Mouse (Mus musculus): ENCODE measurements around the gene Esyt1. TPM values are rescaled to one million over a fixed set of nuclear protein-coding genes. Genes with fewer than 3 reads are reported as not detected.
"Not testable (repeated sequence)": the region's sequence is repeated elsewhere in the genome, so short reads cannot be mapped to it uniquely, and the experiment has no call there.

Esyt1 gene
- polyA plus RNA-seq, 1 experiment = 120 TPM

DNA sequence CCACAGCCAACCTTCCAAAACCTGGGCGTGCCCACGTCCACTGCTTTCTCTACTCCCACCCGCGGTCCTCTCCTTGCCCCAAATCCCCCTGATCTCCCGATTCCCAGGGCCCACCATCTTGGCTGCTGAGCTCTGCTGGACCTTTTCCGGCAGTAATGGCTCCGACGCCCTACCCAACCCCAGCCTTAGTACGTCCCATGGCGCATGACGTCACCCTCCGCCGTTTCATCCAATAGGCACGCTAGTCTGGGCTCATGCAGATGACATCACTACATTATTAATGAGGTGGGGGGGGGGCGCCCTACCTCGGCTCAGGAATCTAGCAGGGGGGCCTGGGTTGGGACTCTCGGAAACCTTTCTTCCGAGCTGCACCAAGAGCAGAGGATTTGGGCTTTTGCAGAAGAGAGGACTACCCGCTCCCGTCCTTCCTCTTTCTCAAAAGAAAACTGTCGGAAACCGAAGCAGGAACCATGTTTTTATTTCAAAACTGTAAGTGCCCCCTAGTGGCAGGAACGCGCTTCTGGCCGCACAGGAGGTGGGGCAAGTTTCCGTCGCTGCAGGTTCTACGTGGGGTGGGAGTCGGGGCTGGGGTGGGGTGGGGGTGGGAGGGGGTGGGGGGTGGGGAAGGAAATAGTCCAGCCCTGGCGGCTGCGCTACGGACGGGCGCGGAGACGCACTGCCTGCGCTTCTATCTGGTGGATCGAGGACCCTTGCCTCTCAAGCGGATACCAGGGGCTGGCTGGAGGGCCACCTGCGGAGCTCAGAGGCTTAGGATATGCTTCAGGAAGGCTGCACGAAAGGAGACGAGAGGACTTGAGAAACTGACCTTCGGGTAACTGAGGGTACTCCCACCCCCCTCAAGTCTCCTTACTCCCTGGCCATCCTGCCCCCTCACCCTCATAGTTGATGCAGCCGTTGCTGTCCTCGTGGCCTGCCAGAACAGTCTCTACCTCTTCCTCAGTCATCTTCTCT lies 31.7 kb downstream of the Esyt1 start, which contains the start of gene Myl6:
Myl6 (minus strand) TSS at position 451 of the 972 bp plus-strand sequence.
- H3K36me3 ChIP-seq (ENCODE audit: control insufficient read depth, insufficient read depth) = peaks cover 35% of the 10 kb centered on the region

DNA sequence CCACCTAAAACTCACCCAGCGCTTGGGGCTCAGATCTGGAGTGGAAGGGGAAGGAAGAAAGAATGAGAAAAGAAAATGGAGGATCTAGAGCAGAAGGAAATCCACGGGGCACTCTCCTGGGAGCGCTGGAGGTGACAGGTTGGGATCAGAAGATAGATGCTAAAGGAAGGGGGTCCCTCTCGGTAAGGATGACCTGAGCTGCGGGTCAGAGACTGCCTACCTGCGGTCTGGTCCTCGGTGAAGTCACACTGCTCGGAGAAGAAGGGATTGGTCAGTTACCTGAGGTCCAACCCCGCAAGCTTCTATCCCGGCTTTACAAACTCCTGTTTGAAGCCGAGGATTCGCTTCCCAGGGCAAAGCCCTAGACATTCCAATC lies 32.4 kb downstream of the Esyt1 start:
- TF ChIP-seq USF1 (IDR thresholded peaks at IDR 0.05; ENCODE audit: low read depth) (no peak), CEBPB (IDR thresholded peaks at IDR 0.05; ENCODE audit: low read depth) (no peak), FOSL1 (IDR thresholded peaks at IDR 0.05; ENCODE audit: insufficient read depth, low read length, poor library complexity, severe bottlenecking) (no peak), MAX (IDR thresholded peaks at IDR 0.05) (no peak), CTCF (IDR thresholded peaks at IDR 0.05; ENCODE audit: control insufficient read depth, insufficient read depth, insufficient read length) (no peak), MYOG (IDR thresholded peaks at IDR 0.05; ENCODE audit: control insufficient read depth, extremely low read depth, insufficient read length) (no peak)
- Histone ChIP-seq H3K79me2 (ENCODE audit: control insufficient read depth, insufficient read depth) (peaks cover 61% of the 10 kb centered on the region), H3K4me3 (ENCODE audit: insufficient read depth, poor library complexity, severe bottlenecking) (peak overlapping the region; percentile 97), H3K27me3 (ENCODE audit: control insufficient read depth, insufficient read depth, insufficient read length) (no peaks in the 10 kb centered on the region), H3K79me3 (ENCODE audit: low read depth) (peaks cover 40% of the 10 kb centered on the region), H3ac (ENCODE audit: control insufficient read depth, insufficient read length, low read depth) (peak overlapping the region; percentile 79), H3K36me3 (ENCODE audit: control insufficient read depth, insufficient read depth) (peaks cover 42% of the 10 kb centered on the region)

More for the DNA sequence above, 31.7 kb downstream of the Esyt1 start, which contains the start of gene Myl6:
- H3K79me2 ChIP-seq (ENCODE audit: control insufficient read depth, insufficient read depth) = peaks cover 61% of the 10 kb centered on the region
- peaks cover 40% of the 10 kb centered on the region for H3K79me3 ChIP-seq (ENCODE audit: low read depth)
- H3K4me3 ChIP-seq (ENCODE audit: insufficient read depth, poor library complexity, severe bottlenecking) = peak within 1 kb of the TSS; percentile 97
- H3K27me3 ChIP-seq (ENCODE audit: control insufficient read depth, insufficient read depth, insufficient read length) = no peaks in the 10 kb centered on the region
- TF ChIP-seq MAX (IDR thresholded peaks at IDR 0.05) (no peak), CTCF (IDR thresholded peaks at IDR 0.05; ENCODE audit: control insufficient read depth, insufficient read depth, insufficient read length) (peak; percentile 63)
- peak within 1 kb of the TSS; percentile 94 for H3ac ChIP-seq (ENCODE audit: control insufficient read depth, insufficient read length, low read depth)

DNA sequence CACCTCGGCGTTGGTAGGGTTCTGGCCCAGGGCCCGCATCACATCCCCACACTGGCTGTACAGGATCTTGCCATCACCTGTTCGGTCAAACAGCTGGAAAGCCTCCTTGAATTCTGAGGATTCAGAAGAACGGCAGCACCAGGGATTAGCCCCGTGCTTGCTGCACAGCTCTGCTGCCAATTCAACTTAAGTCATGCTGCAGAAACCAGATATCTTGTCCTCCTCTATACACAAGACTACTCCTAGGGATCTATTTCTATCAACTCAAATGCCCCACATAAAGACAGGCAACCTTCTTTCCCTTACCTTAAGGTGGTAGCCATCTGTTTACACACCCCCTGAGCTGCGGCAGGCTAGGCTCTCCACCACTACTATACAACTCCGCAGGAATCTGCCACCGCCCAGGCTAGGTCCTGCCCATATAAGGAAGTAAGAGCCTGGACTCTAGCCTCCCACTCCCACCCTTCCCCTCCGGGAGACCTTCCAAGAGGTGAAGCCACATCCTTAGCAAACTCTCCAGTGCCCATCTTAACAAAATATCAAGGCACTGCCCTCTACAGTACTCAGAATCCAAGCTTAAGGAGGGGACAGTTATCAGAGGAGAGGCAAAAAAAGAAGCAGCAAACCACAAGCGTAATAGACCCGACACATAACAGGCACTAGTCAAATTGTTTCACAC lies 32.9 kb downstream of the Esyt1 start:
- no peak for TF ChIP-seq CTCF (IDR thresholded peaks at IDR 0.05; ENCODE audit: control insufficient read depth, insufficient read depth, insufficient read length)
- no peak for TF ChIP-seq USF1 (IDR thresholded peaks at IDR 0.05; ENCODE audit: low read depth)
- no peak for TF ChIP-seq MYOG (IDR thresholded peaks at IDR 0.05; ENCODE audit: control insufficient read depth, extremely low read depth, insufficient read length)
- no peak for TF ChIP-seq FOSL1 (IDR thresholded peaks at IDR 0.05; ENCODE audit: insufficient read depth, low read length, poor library complexity, severe bottlenecking)
- TF ChIP-seq MYOD1 (IDR thresholded peaks at IDR 0.05; ENCODE audit: control insufficient read depth, insufficient read length, low read depth) = no peak
- peak overlapping the region; percentile 79 for H3ac ChIP-seq (ENCODE audit: control insufficient read depth, insufficient read length, low read depth)
- no peaks in the 10 kb centered on the region for H3K27me3 ChIP-seq (ENCODE audit: control insufficient read depth, insufficient read depth, insufficient read length)
- peak overlapping the region; percentile 97 for H3K4me3 ChIP-seq (ENCODE audit: insufficient read depth, poor library complexity, severe bottlenecking)
- peaks cover 40% of the 10 kb centered on the region for H3K79me3 ChIP-seq (ENCODE audit: low read depth)
- peaks cover 61% of the 10 kb centered on the region for H3K79me2 ChIP-seq (ENCODE audit: control insufficient read depth, insufficient read depth)
- H3K36me3 ChIP-seq (ENCODE audit: control insufficient read depth, insufficient read depth) = peaks cover 44% of the 10 kb centered on the region

GRCm38 (mm10) chr10:128492051-128492450 lies 33.6 kb downstream of the Esyt1 start:
- Histone ChIP-seq H3ac (ENCODE audit: control insufficient read depth, insufficient read length, low read depth) (peak overlapping the region; percentile 79), H3K79me3 (ENCODE audit: low read depth) (peaks cover 40% of the 10 kb centered on the region), H3K36me3 (ENCODE audit: control insufficient read depth, insufficient read depth) (peaks cover 50% of the 10 kb centered on the region), H3K79me2 (ENCODE audit: control insufficient read depth, insufficient read depth) (peaks cover 61% of the 10 kb centered on the region), H3K4me3 (ENCODE audit: insufficient read depth, poor library complexity, severe bottlenecking) (peak overlapping the region; percentile 97)
- not testable (repeated sequence) for H3K27me3 ChIP-seq (ENCODE audit: control insufficient read depth, insufficient read depth, insufficient read length)

GRCm38 (mm10) chr10:128491495-128491894 lies 34.2 kb downstream of the Esyt1 start:
- no peaks in the 10 kb centered on the region for H3K27me3 ChIP-seq (ENCODE audit: control insufficient read depth, insufficient read depth, insufficient read length)
- H3K79me2 ChIP-seq (ENCODE audit: control insufficient read depth, insufficient read depth) = peaks cover 61% of the 10 kb centered on the region
- H3K4me3 ChIP-seq (ENCODE audit: insufficient read depth, poor library complexity, severe bottlenecking) = peak overlapping the region; percentile 97
- peaks cover 40% of the 10 kb centered on the region for H3K79me3 ChIP-seq (ENCODE audit: low read depth)
- H3ac ChIP-seq (ENCODE audit: control insufficient read depth, insufficient read length, low read depth) = peak overlapping the region; percentile 79
- TF ChIP-seq CEBPB (IDR thresholded peaks at IDR 0.05; ENCODE audit: low read depth) (no peak), USF1 (IDR thresholded peaks at IDR 0.05; ENCODE audit: low read depth) (no peak), MYOD1 (IDR thresholded peaks at IDR 0.05; ENCODE audit: control insufficient read depth, insufficient read length, low read depth) (no peak), MAX (IDR thresholded peaks at IDR 0.05) (no peak), FOSL1 (IDR thresholded peaks at IDR 0.05; ENCODE audit: insufficient read depth, low read length, poor library complexity, severe bottlenecking) (no peak), CTCF (IDR thresholded peaks at IDR 0.05; ENCODE audit: control insufficient read depth, insufficient read depth, insufficient read length) (no peak), MYOG (IDR thresholded peaks at IDR 0.05; ENCODE audit: control insufficient read depth, extremely low read depth, insufficient read length) (no peak)
- peaks cover 54% of the 10 kb centered on the region for H3K36me3 ChIP-seq (ENCODE audit: control insufficient read depth, insufficient read depth)

DNA sequence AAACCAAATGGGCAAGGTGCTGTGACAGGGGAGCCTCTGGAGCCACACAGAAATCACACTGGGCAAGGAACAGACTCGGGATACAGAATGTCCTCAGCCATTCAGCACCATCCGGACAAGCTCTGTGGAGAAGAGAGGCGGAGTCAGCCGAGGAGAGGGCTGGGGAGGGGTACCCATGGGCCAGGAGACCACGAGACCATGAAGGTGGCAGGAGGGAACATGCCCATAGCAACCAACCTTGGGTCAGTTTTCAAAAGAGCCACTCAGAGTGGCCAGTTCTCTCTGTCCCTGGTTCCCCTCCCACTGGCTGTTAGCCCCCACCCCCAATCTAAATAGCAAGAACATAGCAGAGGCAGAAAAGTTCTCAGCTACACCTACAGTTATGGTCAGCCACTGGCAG lies 34.8 kb downstream of the Esyt1 start:
- H3K79me3 ChIP-seq (ENCODE audit: low read depth) = peaks cover 40% of the 10 kb centered on the region
- H3K4me3 ChIP-seq (ENCODE audit: insufficient read depth, poor library complexity, severe bottlenecking) = peak overlapping the region; percentile 97
- peaks cover 56% of the 10 kb centered on the region for H3K79me2 ChIP-seq (ENCODE audit: control insufficient read depth, insufficient read depth)
- H3K27me3 ChIP-seq (ENCODE audit: control insufficient read depth, insufficient read depth, insufficient read length) = no peaks in the 10 kb centered on the region
- H3ac ChIP-seq (ENCODE audit: control insufficient read depth, insufficient read length, low read depth) = peak overlapping the region; percentile 14
- TF ChIP-seq MYOG (IDR thresholded peaks at IDR 0.05; ENCODE audit: control insufficient read depth, extremely low read depth, insufficient read length) = no peak
- TF ChIP-seq MYOD1 (IDR thresholded peaks at IDR 0.05; ENCODE audit: control insufficient read depth, insufficient read length, low read depth) = no peak
- no peak for TF ChIP-seq USF1 (IDR thresholded peaks at IDR 0.05; ENCODE audit: low read depth)
- TF ChIP-seq MAX (IDR thresholded peaks at IDR 0.05) = no peak
- no peak for TF ChIP-seq FOSL1 (IDR thresholded peaks at IDR 0.05; ENCODE audit: insufficient read depth, low read length, poor library complexity, severe bottlenecking)
- no peak for TF ChIP-seq CTCF (IDR thresholded peaks at IDR 0.05; ENCODE audit: control insufficient read depth, insufficient read depth, insufficient read length)
- TF ChIP-seq CEBPB (IDR thresholded peaks at IDR 0.05; ENCODE audit: low read depth) = no peak
- H3K36me3 ChIP-seq (ENCODE audit: control insufficient read depth, insufficient read depth) = peaks cover 60% of the 10 kb centered on the region

Measured in C2C12 (cell line).